Comparison of ENCODE assay signal across 8 mouse cellular contexts in the genomic region with DNA sequence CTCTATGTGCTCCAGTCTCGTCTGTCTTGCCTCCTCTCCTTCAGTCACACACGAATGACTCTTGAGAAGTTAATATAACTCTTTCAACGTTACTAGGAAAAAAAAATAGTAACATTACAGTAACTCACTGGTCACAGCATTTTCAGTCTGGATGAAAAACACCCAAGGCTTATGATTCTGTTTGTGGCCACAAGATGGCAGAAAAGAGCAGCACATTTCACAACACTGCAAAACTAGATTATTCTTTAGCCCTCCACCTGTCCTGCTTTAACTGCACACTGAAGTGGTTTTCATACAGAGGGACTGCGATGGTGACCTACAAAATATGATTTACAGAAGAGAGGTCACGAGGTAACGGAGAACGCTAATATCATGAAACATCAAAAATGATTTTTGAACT. TPM values are rescaled to one million over a fixed set of nuclear protein-coding genes. Genes with fewer than 3 reads are reported as not detected.
DNase-seq lines count a peak whose midpoint lies in the region; ATAC-seq and TF ChIP-seq lines count a peak whose summit lies in the region.

No protein-coding gene starts in this region.

- H3K9ac ChIP-seq in forebrain, postnatal 0 days, result no peak overlapping the region
- 0 out of 2 replicates have a peak overlapping the region, but pooled peaks have one; percentile 50 for H3K9ac ChIP-seq in hindbrain, embryonic 14.5 days

- TF ChIP-seq CTCF in cerebellum, adult 2 months (IDR thresholded peaks at IDR 0.05; ENCODE audit: borderline replicate concordance, insufficient read depth, low read depth, low read length), result peak; percentile 53; the same call in 1 of the 2 replicates
- TF ChIP-seq CTCF in forebrain, postnatal 0 days (IDR thresholded peaks at IDR 0.05; ENCODE audit: low read depth), result peak; percentile 87
- TF ChIP-seq CTCF in left cerebral cortex, adult 2 months (IDR thresholded peaks at IDR 0.05), result peak; percentile 97

- intact Hi-C loops in heart, postnatal 25 days (cut with DNase I), result loop anchor here (1.0 to 10.0 kb wide), 9 partner anchors 20 to 1970 kb away; partner anchors contain the start of genes Hist1h2ac, Hist1h2af, Hist1h2ap and Hist1h2bc
- intact Hi-C loops in left cerebral cortex, adult 2 months (cut with DNase I), result loop anchor here (5.0 to 10.0 kb wide), 9 partner anchors 228 to 1968 kb away; partner anchors contain the start of genes Hist1h2ac, Hist1h2af, Hist1h2bc and Hist1h4d

- no peak overlapping the region for H3K27ac ChIP-seq in cerebellum, adult 2 months (ENCODE audit: insufficient read depth, low read length)
- no peak overlapping the region for H3K27ac ChIP-seq in forebrain, postnatal 0 days (ENCODE audit: low read depth, low read length)
- peak overlapping the region; percentile 68; the same call in 1 of the 2 replicates for H3K27ac ChIP-seq in hindbrain, embryonic 14.5 days
- no peak overlapping the region for H3K27ac ChIP-seq in left cerebral cortex, adult 2 months

- no peaks in the 10 kb centered on the region for H3K9me3 ChIP-seq in forebrain, postnatal 0 days (ENCODE audit: low read length)
- no peaks in the 10 kb centered on the region for H3K9me3 ChIP-seq in hindbrain, embryonic 14.5 days (ENCODE audit: control insufficient read depth, low read length)

- H3K36me3 ChIP-seq in forebrain, postnatal 0 days (ENCODE audit: insufficient read depth), result no peaks in the 10 kb centered on the region
- H3K36me3 ChIP-seq in hindbrain, embryonic 14.5 days (replicated peaks; ENCODE audit: control insufficient read depth, insufficient read depth), result no peaks in the 10 kb centered on the region

- no peaks in the 10 kb centered on the region for H3K27me3 ChIP-seq in cerebellum, adult 2 months (ENCODE audit: control insufficient read depth, insufficient read depth, low read length)
- H3K27me3 ChIP-seq in forebrain, postnatal 0 days (ENCODE audit: insufficient read depth, low read length), result no peaks in the 10 kb centered on the region
- no peaks in the 10 kb centered on the region for H3K27me3 ChIP-seq in hindbrain, embryonic 14.5 days (ENCODE audit: control insufficient read depth, insufficient read depth, low read length)

- H3K4me1 ChIP-seq in cerebellum, adult 2 months (ENCODE audit: control insufficient read depth, insufficient read depth, low read length), result no peaks in the 10 kb centered on the region
- H3K4me1 ChIP-seq in forebrain, postnatal 0 days (ENCODE audit: insufficient read depth), result peaks cover 17% of the 10 kb centered on the region
- peaks cover 25% of the 10 kb centered on the region for H3K4me1 ChIP-seq in hindbrain, embryonic 14.5 days (replicated peaks; ENCODE audit: control insufficient read depth, insufficient read depth, low read length)

- peak; percentile 91 for DNase-seq in heart, adult 11 months
- DNase-seq in heart, postnatal 25 days (ENCODE audit: low spot score), result no peak
- DNase-seq in cerebellum, adult 2 months, result peak; percentile 71 to 74
- peak; percentile 82 for DNase-seq in forebrain, postnatal 0 days
- peak; percentile 84 for DNase-seq in hindbrain, embryonic 14.5 days (ENCODE audit: low spot score)
- peak; percentile 52 to 64 for DNase-seq in left cerebral cortex, adult 2 months (ENCODE audit: extremely low spot score in 1 of 2, low spot score in 2 of 2)
- peak; percentile 27 for DNase-seq in skeletal muscle tissue, adult 2 months (ENCODE audit: low read depth, low spot score)

- no peak overlapping the region for H3K4me3 ChIP-seq in cerebellum, adult 2 months (replicated peaks; ENCODE audit: insufficient read depth, low read depth, low read length)
- H3K4me3 ChIP-seq in forebrain, postnatal 0 days (ENCODE audit: low read depth, low read length), result peak overlapping the region; percentile 47
- peak overlapping the region; percentile 32 for H3K4me3 ChIP-seq in hindbrain, embryonic 14.5 days (replicated peaks; ENCODE audit: low read length)
- H3K4me3 ChIP-seq in left cerebral cortex, adult 2 months, result peak overlapping the region; percentile 33

- H3K4me2 ChIP-seq in forebrain, postnatal 0 days (ENCODE audit: low read depth), result peak overlapping the region; percentile 77
- H3K4me2 ChIP-seq in hindbrain, embryonic 14.5 days (replicated peaks), result peak overlapping the region; percentile 84

- WGBS in cerebellum, adult 2 months, result under 1% methylated on average over 7 of the region's 7 CpGs
- 1% methylated on average over 7 of the region's 7 CpGs for WGBS in forebrain, postnatal 0 days
- 2% methylated on average over 7 of the region's 7 CpGs for WGBS in hindbrain, embryonic 14.5 days

- TF ChIP-seq POLR2A in cerebellum, adult 2 months (IDR thresholded peaks at IDR 0.05; ENCODE audit: borderline replicate concordance, insufficient read depth, low read length), result no peak

- ATAC-seq in forebrain, postnatal 0 days, result no peak
- no peak for ATAC-seq in hindbrain, embryonic 14.5 days (ENCODE audit: low FRiP score)
- peak; percentile 34 for ATAC-seq in megakaryocyte, adult 5-6 weeks (ENCODE audit: poor library complexity, severe bottlenecking)

RNA-seq across cellular contexts. Expression of gene Hist1h2bl, which starts 1.2 kb away (rescaled TPM):
- 10 to 100 TPM; 19.7 to 24.0 TPM for total RNA-seq in heart, postnatal 25 days (2021)
- not detected in 2 replicates for polyA plus RNA-seq in cerebellum, adult 2 months (2012; rRNA removed)
- 131 and 141 TPM in 2 replicates for total RNA-seq in forebrain, postnatal 0 days (2014; rRNA removed)
- polyA plus RNA-seq in forebrain, postnatal 0 days (2015; fragmentation: Nextera tagmentation; extraction: Ambion mirVana), result 0.65 and 0.73 TPM in 2 replicates
- polyA plus RNA-seq in hindbrain, embryonic 14.5 days (2014; fragmentation: Nextera tagmentation; extraction: Ambion mirVana), result not detected in 2 replicates
- 10 to 100 TPM; 23.7 to 28.5 TPM for total RNA-seq in left cerebral cortex, adult 2 months (2021)
- 262 and 280 TPM in 2 replicates for total RNA-seq in megakaryocyte, adult 5-6 weeks (2015)
- 409 and 426 TPM in 2 replicates for total RNA-seq in megakaryocyte, adult 5-6 weeks (2017)

RNA-seq across cellular contexts. Expression of gene Hist1h2ai, which starts 1.5 kb away (rescaled TPM):
- 10 to 100 TPM in 1 of 2 experiments, not detected in 1; 17.9 TPM for total RNA-seq in heart, postnatal 25 days (2021)
- polyA plus RNA-seq in cerebellum, adult 2 months (2012; rRNA removed), result 0.84 and 1.5 TPM in 2 replicates
- 342 and 560 TPM in 2 replicates for total RNA-seq in forebrain, postnatal 0 days (2014; rRNA removed)
- polyA plus RNA-seq in forebrain, postnatal 0 days (2015; fragmentation: Nextera tagmentation; extraction: Ambion mirVana), result 12.1 and 14.6 TPM in 2 replicates
- 5.4 and 7.5 TPM in 2 replicates for polyA plus RNA-seq in hindbrain, embryonic 14.5 days (2014; fragmentation: Nextera tagmentation; extraction: Ambion mirVana)
- 10 to 100 TPM; 25.4 to 32.6 TPM for total RNA-seq in left cerebral cortex, adult 2 months (2021)
- total RNA-seq in megakaryocyte, adult 5-6 weeks (2015), result 5.0 and 7.6 TPM in 2 replicates
- 3,924 and 4,338 TPM in 2 replicates for total RNA-seq in megakaryocyte, adult 5-6 weeks (2017)

RNA-seq across cellular contexts. Expression of gene Hist1h3h, which starts 2.7 kb away (rescaled TPM):
- total RNA-seq in heart, postnatal 25 days (2021), result 10 to 100 TPM; 16.8 to 25.9 TPM
- polyA plus RNA-seq in cerebellum, adult 2 months (2012; rRNA removed), result 2.9 TPM in 1 of 2 replicates, not detected in the other
- total RNA-seq in forebrain, postnatal 0 days (2014; rRNA removed), result 277 and 308 TPM in 2 replicates
- polyA plus RNA-seq in forebrain, postnatal 0 days (2015; fragmentation: Nextera tagmentation; extraction: Ambion mirVana), result 0.75 and 1.3 TPM in 2 replicates
- polyA plus RNA-seq in hindbrain, embryonic 14.5 days (2014; fragmentation: Nextera tagmentation; extraction: Ambion mirVana), result 2.4 and 3.2 TPM in 2 replicates
- 10 to 100 TPM; 54.6 to 74.2 TPM for total RNA-seq in left cerebral cortex, adult 2 months (2021)
- total RNA-seq in megakaryocyte, adult 5-6 weeks (2015), result 37.0 and 141 TPM in 2 replicates
- 82.6 and 194 TPM in 2 replicates for total RNA-seq in megakaryocyte, adult 5-6 weeks (2017)

RNA-seq across cellular contexts. Expression of gene Hist1h2bm, which starts 7.1 kb away (rescaled TPM):
- total RNA-seq in heart, postnatal 25 days (2021), result 1 to 10 TPM; 5.5 to 6.1 TPM
- polyA plus RNA-seq in cerebellum, adult 2 months (2012; rRNA removed), result not detected in 2 replicates
- 308 and 356 TPM in 2 replicates for total RNA-seq in forebrain, postnatal 0 days (2014; rRNA removed)
- polyA plus RNA-seq in forebrain, postnatal 0 days (2015; fragmentation: Nextera tagmentation; extraction: Ambion mirVana), result 0.34 TPM in 1 of 2 replicates, not detected in the other
- polyA plus RNA-seq in hindbrain, embryonic 14.5 days (2014; fragmentation: Nextera tagmentation; extraction: Ambion mirVana), result 1.4 TPM in 2 replicates
- 1 to 10 TPM; 4.8 to 5.4 TPM for total RNA-seq in left cerebral cortex, adult 2 months (2021)
- 139 and 162 TPM in 2 replicates for total RNA-seq in megakaryocyte, adult 5-6 weeks (2015)
- total RNA-seq in megakaryocyte, adult 5-6 weeks (2017), result 615 and 635 TPM in 2 replicates

RNA-seq across cellular contexts. Expression of gene Olfr1359, which starts 16.8 kb away (rescaled TPM):
- not detected for total RNA-seq in heart, postnatal 25 days (2021)
- polyA plus RNA-seq in cerebellum, adult 2 months (2012; rRNA removed), result not detected in 2 replicates
- total RNA-seq in forebrain, postnatal 0 days (2014; rRNA removed), result not detected in 2 replicates
- polyA plus RNA-seq in forebrain, postnatal 0 days (2015; fragmentation: Nextera tagmentation; extraction: Ambion mirVana), result not detected in 2 replicates
- not detected in 2 replicates for polyA plus RNA-seq in hindbrain, embryonic 14.5 days (2014; fragmentation: Nextera tagmentation; extraction: Ambion mirVana)
- total RNA-seq in left cerebral cortex, adult 2 months (2021), result not detected
- total RNA-seq in megakaryocyte, adult 5-6 weeks (2015), result not detected in 2 replicates
- not detected in 2 replicates for total RNA-seq in megakaryocyte, adult 5-6 weeks (2017)
